Mouse (Mus musculus): Measurements from ENCODE around the gene Emb.
A peak's percentile ranks its signal among the peaks of the same experiment; 100 is the strongest.

Emb gene

DNA sequence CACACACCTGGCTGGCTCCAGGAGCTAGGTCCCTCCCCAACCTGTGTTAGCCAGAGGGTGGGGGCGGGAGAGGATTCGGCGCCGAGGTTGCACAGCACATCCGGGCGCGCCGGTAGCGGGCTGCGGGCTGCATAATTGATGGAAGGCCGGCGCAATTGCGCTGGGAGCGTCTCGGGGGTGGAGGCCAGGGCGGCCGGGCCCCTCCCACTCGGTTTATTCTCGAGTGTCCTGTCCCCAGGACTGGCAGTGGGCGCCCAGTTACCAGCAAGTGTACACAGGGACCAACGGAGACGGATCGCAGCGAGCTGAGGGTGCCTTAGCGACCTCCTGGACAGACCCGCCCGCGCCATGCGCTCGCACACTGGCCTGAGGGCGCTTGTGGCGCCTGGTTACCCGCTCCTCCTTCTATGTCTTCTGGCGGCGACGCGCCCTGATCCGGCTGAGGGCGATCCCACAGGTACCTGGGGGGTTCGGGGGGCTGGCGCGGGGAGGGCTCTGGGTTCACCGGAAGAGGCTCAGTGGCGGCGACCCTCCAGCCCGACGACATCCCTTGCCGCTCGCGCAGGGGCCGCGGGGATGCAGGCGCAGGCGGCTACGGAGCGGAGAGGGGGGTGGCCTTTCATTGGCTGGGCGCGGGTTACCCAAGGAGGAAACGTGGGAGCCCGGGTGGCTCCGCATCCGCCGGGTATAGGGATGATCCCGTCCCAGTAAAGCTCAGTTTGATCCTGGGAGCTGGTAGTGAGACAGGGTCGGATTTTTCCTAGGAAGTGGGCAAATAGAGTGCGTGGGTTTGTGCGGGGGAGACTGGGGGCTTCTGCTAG lies 12.4 kb downstream of the Emb start, which contains the start of gene Gm17509:
Gene Gm17509 (minus strand): TSS at position 575 of the 821 bp plus-strand sequence.
- peak; percentile 74 to 76 for DNase-seq (ENCODE audit: low spot score in 2 of 2)

DNA sequence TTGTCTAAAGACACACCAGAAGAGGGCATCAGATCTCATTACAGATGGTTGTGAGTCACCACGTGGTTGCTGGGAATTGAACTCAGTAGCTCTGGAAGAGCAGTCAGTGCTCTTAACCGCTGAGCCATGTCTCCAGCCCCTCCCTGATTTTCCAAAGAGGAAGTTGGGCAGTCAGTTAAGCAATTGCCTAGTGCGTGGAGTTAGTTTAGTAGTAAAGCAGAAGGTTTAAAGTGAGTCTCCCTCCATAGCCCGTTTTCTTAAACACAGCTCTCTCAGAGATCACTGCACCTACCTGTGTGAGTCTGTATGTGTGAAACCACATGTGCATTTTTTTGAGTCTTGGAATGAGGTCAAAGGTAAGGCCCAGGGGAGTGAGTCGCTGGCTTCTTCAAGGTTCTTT lies 14.8 kb downstream of the Emb start:
- DNase-seq (ENCODE audit: low spot score in 2 of 2): no peak

DNA sequence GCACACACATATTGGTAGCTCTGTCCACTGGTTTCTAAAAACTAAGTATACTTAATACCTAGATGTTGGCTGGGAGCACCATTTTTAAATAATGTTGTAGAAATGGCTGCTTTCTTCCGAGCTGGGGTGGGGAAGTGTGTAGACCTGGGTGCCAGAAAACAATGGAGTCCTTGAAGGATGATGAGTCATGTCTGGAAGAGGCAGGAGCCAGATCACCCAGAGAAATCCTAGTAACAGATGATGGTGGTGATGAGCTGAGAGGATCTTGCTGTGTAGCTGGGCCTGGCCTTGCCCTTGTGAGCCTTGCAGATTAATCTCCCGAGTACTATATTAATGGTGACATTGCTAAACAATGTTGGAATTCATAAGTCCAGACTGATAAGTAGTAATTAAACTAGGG lies 16.6 kb downstream of the Emb start:
- no peak for DNase-seq (ENCODE audit: low spot score in 2 of 2)

DNA sequence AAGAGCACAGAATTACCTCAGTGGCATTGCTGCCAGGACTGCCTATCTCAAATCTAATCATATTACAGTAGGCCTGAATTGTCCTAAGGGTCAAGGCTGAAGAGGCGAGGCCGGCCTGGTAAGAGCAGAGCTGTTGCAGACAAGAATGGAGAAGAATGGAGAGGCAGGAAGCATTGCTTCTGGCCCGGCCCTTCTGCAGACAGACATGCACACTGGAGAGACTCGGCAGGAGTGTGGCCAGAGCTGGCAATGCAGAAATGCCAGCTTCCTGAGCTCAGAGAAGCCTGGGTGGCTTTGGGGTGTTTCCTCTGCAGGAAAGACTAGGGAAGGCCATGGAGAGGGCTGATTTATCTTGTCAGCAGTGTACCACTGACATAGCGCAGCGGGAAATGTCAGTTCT lies 17.2 kb downstream of the Emb start:
- no peak for DNase-seq (ENCODE audit: low spot score in 2 of 2)

DNA sequence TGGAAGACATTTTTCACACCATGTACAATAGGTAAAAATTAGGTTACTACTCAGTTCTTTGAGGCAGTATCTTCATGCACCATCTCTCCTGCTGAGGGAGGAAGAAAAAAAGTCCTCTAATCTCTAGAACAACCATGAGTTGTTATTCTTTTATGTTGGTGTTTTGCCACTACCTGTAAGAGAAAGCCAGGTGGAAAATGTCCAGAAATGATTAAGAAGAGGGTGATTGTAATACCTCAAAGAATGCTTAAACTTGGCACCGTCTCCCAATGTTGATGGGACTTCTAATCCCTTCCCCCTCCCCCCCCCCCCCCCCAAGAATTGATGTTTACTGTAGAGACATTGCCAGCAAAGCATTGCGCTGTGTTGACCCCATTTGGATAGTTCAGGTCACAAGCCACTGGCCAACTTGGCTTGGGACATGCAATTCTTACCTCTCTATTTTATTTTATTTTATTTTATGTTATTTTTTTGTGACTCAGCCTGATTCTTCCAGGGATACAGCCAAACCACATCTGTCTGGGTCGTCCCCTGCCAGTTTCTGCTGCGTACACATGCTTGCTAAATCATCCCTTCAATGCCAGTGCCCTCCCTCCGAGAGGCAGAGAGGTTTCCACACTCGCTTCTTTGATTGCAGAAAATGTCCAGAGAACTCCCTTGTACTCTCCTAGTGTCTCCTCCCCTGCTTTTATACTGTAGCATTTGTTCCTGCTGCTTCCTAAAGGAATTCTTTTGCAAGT lies 22.2 kb downstream of the Emb start:
- DNase-seq (ENCODE audit: low spot score in 2 of 2): no peak

DNA sequence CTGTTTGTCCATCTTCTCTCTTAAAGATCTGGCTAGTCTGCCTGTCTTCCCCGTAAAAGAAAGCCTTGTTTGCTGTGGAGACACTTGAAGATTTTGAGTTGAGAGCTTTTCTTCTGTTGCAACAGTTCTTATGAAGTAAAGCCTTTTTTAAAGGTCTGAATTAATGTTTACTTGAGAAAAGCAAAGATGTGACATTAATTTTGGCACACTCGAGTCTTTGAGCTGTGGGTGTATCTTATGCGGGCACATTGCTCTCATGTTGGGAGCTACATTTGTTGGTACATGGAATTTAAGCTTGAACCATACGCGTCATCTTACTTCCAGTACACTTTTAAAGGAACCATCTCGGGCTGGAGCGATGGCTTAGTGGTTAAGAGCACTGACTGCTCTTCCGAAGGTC lies 25.5 kb downstream of the Emb start:
- DNase-seq (ENCODE audit: low spot score in 2 of 2): no peak

DNA sequence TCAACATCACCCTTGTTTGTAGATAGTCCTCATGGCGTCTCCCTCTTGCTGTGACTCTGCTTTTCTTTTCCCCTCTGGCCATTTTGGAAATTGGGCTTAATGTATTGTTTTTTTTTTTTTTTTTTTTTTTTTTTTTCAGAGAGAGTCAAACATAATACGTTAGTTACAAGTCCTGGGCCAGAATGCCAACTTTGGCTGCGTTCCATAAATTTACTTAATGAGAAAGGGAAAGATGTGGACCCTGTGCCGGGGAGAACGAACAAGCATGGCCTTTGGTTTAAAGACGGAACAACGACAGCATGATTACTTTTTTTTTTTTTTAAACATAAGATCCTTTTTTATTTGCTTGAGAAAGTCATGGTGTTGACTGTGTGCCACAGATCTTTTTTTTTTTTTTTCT lies 26.1 kb downstream of the Emb start:
- DNase-seq (ENCODE audit: low spot score in 2 of 2): no peak

DNA sequence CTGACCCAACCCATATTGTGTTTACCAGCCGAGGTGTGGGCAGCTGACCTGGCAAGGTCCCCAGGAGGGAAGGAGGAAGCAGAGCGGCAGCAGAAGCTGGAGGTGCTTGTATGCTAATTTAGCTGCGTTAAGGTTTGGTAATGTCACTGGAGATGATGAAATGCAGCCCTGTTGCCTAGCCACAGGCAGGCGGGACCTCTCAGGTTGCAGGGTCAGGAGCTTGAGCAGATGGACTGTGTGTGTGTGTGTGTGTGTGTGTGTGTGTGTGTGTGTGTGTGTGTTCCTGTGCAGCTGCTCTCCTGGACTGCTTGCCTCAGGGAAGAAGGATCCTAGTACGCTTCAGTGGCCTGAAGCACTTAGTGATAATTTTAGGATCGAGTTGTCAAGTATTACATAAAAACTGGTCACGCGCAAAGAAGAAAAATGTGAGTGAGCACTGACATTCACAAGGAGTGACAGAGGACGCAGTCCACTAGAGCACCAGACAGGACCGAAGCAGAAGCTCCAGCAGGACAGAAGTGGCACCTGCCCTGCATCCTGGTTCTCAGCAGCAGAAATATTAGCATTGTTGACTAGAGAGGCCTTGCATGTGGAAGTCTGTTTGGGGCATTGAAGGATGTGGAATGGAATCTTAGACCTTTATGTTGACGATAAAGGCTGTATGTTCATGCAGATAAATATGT lies 27.3 kb downstream of the Emb start:
- DNase-seq (ENCODE audit: low spot score in 2 of 2): no peak

DNA sequence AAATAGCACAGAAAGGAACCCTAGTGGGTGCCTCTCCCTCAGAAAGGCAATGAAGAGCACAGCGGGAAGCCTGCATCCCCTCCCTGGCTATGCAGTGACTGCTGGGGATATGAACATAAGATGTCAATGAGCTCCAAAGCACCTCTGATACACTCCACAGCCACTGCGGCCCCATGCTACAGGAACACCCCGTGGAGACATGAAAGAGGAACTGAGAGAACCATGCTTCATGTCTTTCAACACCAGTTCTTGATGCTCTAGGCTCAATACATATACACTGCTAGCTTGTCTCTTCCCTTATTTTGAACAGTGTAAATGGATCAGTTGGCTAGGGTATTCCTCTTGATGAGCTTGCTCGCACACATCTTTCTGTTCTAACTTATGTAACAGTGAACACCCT lies 28.8 kb downstream of the Emb start:
- no peak for DNase-seq (ENCODE audit: low spot score in 2 of 2)

DNA sequence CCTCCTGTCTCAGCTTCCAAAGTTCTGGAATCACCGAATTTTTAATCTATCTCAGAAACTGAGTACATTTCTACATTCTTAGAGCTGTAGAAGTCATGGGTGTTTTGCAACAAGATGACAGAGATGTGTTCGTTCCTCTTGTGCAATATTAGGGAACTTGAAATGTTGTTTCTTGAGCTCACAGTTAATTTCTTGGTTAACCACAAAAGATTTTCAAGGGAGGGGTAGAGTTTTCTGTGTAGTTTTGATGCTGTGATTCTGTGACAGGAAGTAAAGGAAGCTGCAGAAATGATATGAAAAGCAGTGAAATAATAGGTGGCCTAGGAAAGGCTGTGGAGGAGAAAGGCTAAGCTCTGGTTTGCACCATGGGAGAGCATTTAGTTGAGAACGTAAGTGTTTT lies 33.7 kb downstream of the Emb start:
- DNase-seq (ENCODE audit: low spot score in 2 of 2): no peak

DNA sequence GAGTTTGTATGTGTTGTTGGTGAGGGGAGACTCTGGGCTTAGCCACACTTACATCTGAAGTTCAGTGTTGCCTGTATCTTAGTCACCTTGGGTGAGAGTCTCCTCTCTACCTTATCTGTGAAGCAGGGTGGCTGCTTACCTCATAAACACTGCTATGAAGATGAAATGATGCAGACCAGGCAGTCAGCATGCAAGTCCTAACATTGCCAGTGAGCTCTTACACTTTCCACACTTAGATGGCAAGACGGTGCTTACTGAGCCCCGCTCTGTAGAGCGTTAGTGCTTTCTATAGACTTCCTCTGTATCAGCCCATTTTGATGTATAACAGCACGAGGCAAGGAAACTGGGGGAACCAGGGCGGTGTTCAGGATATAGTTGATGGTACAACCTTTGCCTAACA lies 34.3 kb downstream of the Emb start:
- DNase-seq (ENCODE audit: low spot score in 2 of 2): no peak

DNA sequence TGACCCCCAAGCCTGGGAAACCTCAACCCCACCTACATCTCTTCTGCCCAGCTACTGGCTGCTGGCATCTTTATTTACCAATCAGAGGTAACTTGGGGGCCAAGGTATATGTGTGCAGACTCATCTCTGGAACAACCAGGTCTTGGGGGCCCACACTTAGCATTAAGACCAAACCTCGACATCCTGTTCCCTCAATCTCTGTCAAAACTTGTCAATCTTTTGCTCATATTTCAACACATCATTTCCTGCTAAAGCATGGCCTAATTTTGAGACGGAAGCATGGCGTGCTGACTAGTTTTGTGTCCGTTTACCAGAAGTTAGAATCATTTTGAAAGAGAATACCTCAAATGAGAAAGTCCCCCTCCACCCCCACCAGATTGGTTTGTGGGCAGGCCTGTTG lies 52.4 kb downstream of the Emb start:
- DNase-seq (ENCODE audit: low spot score in 2 of 2): no peak

DNA sequence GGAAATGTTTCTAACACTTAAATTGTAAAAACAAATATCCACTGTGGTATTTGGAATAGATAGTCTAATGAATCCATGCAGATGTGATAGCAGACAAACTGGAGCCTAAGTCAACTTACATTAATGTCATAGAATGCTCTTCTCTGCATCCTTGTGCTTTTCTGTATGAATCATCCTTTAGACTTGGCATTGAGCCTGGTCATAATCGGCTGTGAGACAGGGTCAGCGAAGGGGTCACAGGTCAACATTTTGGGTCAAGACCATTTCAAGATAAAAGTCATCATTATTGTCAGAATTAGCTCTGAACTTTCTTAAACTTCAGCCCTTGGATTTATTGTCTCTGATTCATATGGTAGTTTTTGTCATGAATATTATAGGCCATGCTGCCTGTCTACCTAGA lies 57.8 kb downstream of the Emb start:
- DNase-seq (ENCODE audit: low spot score in 2 of 2): no peak

DNA sequence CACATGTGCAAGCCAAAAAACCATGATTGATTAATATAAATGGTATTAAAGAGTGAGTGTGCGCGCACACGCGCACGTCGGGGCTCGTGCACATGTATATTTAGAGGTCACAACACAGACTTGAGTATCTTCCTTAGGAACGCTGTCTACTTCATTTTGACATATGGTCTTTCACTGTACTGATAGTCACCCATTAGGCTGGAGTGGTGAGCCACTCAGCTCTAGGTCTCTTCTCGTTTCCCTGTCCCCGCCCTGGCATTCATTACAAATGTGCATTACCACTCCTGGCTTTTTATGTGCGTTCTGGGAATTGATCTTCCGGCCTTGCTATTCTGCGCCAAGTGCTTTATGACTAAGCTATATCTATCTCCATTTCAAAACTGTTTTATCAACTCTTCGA lies 59.6 kb downstream of the Emb start:
- no peak for DNase-seq (ENCODE audit: low spot score in 2 of 2)

DNA sequence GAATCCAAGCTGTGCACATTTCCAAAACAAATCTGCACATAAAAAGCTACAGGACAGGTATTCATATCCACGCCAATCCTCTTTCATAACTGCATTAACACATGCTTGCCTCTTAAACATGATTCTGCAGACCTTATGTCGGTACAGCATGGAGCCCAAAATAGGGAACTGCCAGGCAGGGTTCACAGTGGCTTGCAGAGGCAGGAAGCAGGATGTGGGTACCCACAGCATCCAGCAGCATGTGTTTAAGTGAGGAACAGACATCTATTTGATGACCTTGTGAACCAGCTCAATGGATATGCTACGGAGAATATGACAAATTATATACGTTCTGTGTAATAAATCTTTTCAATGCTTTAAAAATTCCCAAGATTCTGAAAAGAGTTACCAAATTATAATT lies 75.7 kb downstream of the Emb start:
- peak; percentile 75 to 77 for DNase-seq (ENCODE audit: low spot score in 2 of 2)

DNA sequence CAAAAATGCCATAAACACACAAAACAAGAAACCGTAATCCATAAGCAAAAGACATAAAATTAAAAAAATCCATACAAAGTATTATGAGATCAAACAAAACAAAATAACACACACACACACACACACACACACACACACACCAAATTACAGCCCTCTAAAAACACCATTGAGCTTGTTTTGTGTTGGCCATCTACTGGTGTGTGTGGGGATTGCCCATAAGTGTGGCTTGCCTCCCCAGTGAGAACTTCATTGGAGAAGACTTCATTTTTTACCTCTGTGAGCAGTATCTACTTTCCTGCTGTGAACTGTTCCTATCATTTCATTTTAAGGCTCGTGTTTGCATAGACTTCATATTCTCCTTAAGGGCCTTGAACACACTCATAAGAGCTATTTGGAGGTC lies 78.6 kb downstream of the Emb start:
- peak; percentile 16 to 32 for DNase-seq (ENCODE audit: low spot score in 2 of 2)

DNA sequence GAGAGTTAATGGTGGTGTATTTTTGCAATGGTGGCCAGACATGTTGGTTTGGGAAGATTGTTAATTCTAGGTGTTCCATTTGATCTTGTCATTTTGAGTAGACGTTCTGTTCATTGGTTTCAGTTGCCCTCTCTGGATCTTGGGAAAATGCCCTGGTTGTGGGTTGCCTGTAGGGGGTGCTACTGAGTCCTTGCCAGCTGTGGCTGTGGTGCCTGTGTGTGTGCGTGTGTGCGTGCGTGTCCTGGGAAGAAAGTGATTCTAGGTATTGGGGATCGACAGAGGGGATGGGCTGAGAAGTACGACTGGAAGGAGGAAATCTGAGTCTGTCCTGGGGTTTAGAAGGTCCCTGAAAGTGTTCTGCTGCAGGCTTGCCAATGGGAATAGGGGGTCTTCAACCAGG lies 79.1 kb downstream of the Emb start:
- peak in 1 of 2 experiments; percentile 19 for DNase-seq (ENCODE audit: low spot score in 2 of 2)

DNA sequence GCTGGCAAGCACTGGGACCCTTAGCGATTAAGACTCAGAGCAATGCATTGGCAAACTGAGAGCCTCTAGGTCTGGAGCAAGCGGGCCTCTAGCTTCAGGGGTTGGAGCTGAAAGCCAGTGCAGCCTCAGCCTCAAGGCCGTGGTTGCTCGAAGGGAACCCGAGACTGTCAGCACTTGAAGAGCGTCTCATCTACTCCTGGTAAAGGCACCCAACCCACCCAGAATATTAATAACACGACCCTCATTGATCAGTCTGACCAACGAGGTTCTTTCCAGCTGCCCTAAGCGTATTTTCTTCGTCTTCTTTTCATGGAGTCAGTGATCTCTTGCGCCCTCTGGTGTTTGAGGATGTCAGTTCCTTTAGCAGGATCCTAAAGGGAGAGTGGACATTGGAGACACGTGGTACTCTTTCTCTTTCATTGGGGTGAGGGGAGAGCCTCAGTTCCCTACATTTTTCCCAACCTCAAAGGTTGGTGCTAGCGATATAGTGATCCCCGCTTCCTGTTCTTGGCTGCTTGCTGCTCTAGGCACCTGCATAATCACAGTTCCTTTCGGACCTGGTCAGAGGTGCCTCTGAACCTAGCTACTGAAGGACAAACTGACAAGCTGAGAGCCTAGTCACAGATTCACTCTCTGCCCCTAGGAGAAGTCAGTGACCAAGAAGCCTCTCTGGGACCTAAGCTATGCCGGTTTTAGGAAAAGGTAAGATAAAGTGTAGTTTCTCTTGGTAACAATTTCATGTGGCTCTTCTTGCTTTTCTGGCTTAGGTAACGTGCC lies 81.3 kb downstream of the Emb start:
- DNase-seq (ENCODE audit: low spot score in 2 of 2): peak; percentile 46 to 79

DNA sequence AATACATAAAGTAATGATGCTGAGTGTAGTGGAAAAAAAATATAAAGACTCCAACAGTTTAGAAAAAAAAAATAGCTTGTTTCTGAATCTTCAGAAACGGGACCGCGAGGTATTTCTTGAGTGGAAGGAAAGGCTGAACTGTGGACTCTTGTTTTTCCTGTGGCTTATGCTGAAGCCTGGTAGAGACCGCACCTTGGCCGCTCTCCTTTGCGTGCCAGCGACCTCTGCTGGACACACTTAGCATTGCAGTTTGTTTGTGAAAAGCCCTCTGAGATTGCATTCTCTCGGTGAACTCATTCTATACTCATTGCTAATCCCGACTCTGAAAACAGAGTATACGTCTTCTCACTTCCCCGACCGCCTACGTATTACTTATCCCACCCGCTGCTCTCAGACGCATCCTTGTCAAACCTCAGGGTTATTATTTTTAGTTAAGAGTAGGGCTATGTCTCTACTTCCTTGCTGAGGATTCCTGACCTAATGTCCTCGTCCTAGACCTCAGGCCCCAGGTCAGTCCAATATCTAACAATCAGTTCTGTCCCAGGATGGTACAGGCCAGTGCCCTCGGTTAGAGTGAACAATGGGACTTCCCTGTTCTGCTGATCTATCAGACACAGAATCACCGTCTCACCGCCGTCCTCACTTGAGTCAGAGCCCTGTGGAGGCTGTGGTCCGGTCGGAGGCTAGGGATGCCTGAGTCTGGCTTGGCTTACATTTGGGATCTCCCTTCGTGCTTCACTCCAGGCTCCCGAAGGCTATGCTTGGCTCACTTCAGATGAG lies 103.3 kb downstream of the Emb start:
- DNase-seq (ENCODE audit: low spot score in 2 of 2): peak; percentile 47 to 82
